Mouse (Mus musculus) liver, embryonic 14.5 days (tissue): ENCODE results near the gene Crebrf.
A peak's percentile ranks its signal among the peaks of the same experiment; 100 is the strongest.

Source experiments
- CTCF ChIP-seq: IDR thresholded peaks from 2 replicates; pipeline ENCODE4 v1.5.1; 2016; ENCODE audit warnings: antibody characterized with exemption, low read depth, control low read depth
- EP300 ChIP-seq: IDR thresholded peaks from 2 replicates; pipeline ENCODE4 v1.6.1; 2016; ENCODE audit warnings: antibody characterized with exemption, low read depth

DNA sequence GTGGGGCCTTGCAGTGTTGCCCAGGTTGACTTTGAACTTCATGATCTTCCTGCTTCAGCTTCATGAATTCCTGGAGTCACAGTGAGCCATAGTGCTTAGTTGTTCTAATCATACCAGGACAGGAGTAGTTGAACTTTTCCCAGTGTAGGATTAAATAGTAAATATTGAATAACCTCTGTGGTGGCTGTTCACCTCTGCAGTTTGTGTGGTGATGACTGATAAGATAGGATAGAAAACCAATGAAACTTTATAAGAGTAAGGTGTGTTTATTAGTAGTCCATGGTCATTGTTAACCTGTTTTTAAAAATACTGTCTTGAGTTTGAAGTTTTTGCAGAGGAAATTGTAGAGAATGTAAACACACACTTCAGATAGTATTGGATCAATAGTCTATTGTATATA, 4.0 kb downstream of the Crebrf start:
- no peak for TF ChIP-seq CTCF
- peak; percentile 35; the same call in 1 of the 2 replicates for TF ChIP-seq EP300
